Mouse (Mus musculus): Measurements from ENCODE around the gene Fam24a.

The Fam24a gene

GRCm38 (mm10) chr7:131333564-131333963 is at the start of gene Fam24a:
Fam24a (plus strand) TSS chr7:131333864.
- DNase-seq (ENCODE audit: low spot score in 2 of 2): no peak

- DNase-seq (ENCODE audit: low spot score in 2 of 2): no peak
Observed at GRCm38 (mm10) chr7:131297151-131297550, 36.5 kb upstream of the Fam24a start.

- no peak for DNase-seq (ENCODE audit: low spot score in 2 of 2)
Observed at GRCm38 (mm10) chr7:131303340-131303739, 30.3 kb upstream of the Fam24a start.

- DNase-seq (ENCODE audit: low spot score in 2 of 2): no peak
Observed at GRCm38 (mm10) chr7:131306733-131307132, 26.9 kb upstream of the Fam24a start.

- no peak for DNase-seq (ENCODE audit: low spot score in 2 of 2)
Observed at GRCm38 (mm10) chr7:131314493-131314892, 19.2 kb upstream of the Fam24a start.

GRCm38 (mm10) chr7:131317587-131317986 is 16.1 kb upstream of the Fam24a start:
- DNase-seq (ENCODE audit: low spot score in 2 of 2): no peak

GRCm38 (mm10) chr7:131318340-131318739 is 15.3 kb upstream of the Fam24a start:
- DNase-seq (ENCODE audit: low spot score in 2 of 2): no peak

GRCm38 (mm10) chr7:131322192-131322591 is 11.5 kb upstream of the Fam24a start, which contains the start of gene Cuzd1:
Cuzd1 (minus strand) TSS chr7:131322292.
- DNase-seq (ENCODE audit: low spot score in 2 of 2): no peak

- no peak for DNase-seq (ENCODE audit: low spot score in 2 of 2)
Observed at GRCm38 (mm10) chr7:131327054-131327453, 6.6 kb upstream of the Fam24a start.

GRCm38 (mm10) chr7:131329416-131329815 is 4.2 kb upstream of the Fam24a start, which contains the start of gene Fam24b:
Fam24b (minus strand) TSS chr7:131329516.
- no peak for DNase-seq (ENCODE audit: low spot score in 2 of 2)

GRCm38 (mm10) chr7:131331688-131332087 is 2.0 kb upstream of the Fam24a start:
- no peak for DNase-seq (ENCODE audit: low spot score in 2 of 2)

- DNase-seq (ENCODE audit: low spot score in 2 of 2): no peak
Observed at GRCm38 (mm10) chr7:131337502-131338068, 3.9 kb downstream of the Fam24a start.

GRCm38 (mm10) chr7:131345856-131346541 is 12.3 kb downstream of the Fam24a start:
- DNase-seq (ENCODE audit: low spot score in 2 of 2): no peak

- DNase-seq (ENCODE audit: low spot score in 2 of 2): no peak
Observed at GRCm38 (mm10) chr7:131356105-131356504, 22.4 kb downstream of the Fam24a start.

- no peak for DNase-seq (ENCODE audit: low spot score in 2 of 2)
Observed at GRCm38 (mm10) chr7:131362269-131362614, 28.6 kb downstream of the Fam24a start.

GRCm38 (mm10) chr7:131362615-131363300 is 29.1 kb downstream of the Fam24a start, which contains the start of gene 2310057M21Rik:
2310057M21Rik (minus strand) TSS chr7:131362759.
- peak; percentile 89 to 91 for DNase-seq (ENCODE audit: low spot score in 2 of 2)

- no peak for DNase-seq (ENCODE audit: low spot score in 2 of 2)
Observed at GRCm38 (mm10) chr7:131364131-131364530, 30.5 kb downstream of the Fam24a start.

GRCm38 (mm10) chr7:131370648-131371469 is 37.2 kb downstream of the Fam24a start, which contains the start of gene Pstk:
Pstk (plus strand) TSS chr7:131371141.
- peak; percentile 74 to 83 for DNase-seq (ENCODE audit: low spot score in 2 of 2)

- no peak for DNase-seq (ENCODE audit: low spot score in 2 of 2)
Observed at GRCm38 (mm10) chr7:131371470-131371860, 37.8 kb downstream of the Fam24a start.

GRCm38 (mm10) chr7:131371880-131372651 is 38.4 kb downstream of the Fam24a start:
- no peak for DNase-seq (ENCODE audit: low spot score in 2 of 2)

Measured in frontal cortex, postnatal 14 days (tissue).